Mouse (Mus musculus): ENCODE results near the gene Hoxa3.

Gene Hoxa3

GRCm38 (mm10) chr6:52203371-52204049 lies 9.6 kb downstream of the Hoxa3 start:
- no peak for DNase-seq

- no peak for DNase-seq
Observed at GRCm38 (mm10) chr6:52203121-52203370, 10.1 kb downstream of the Hoxa3 start.

GRCm38 (mm10) chr6:52202362-52203120 lies 10.6 kb downstream of the Hoxa3 start:
- no peak for DNase-seq

- no peak for DNase-seq
Observed at GRCm38 (mm10) chr6:52201269-52201668, 11.9 kb downstream of the Hoxa3 start.

DNA sequence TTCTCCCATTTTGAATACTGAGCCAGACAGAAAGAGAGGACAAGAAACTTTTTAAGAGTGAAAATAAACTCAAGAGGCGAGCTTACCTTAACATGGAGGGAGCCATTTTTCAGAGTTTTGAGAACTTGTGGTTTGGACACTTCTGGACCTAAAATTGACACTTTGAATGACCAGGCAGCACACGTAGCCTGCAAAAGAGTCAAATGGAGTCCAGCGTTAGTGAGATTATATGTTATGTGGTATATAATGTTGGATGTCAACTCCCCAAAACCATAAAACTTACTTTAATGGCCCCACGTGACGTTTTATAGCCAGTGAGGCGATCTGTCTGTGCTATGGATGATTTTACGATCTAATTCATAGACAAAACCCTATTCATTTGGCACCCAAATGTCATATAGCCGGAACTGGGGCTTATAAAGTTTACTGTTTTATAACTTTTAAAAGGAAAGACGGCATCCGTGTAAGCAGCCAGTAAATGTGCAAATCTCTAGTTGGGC lies 12.3 kb downstream of the Hoxa3 start:
- DNase-seq = no peak

DNA sequence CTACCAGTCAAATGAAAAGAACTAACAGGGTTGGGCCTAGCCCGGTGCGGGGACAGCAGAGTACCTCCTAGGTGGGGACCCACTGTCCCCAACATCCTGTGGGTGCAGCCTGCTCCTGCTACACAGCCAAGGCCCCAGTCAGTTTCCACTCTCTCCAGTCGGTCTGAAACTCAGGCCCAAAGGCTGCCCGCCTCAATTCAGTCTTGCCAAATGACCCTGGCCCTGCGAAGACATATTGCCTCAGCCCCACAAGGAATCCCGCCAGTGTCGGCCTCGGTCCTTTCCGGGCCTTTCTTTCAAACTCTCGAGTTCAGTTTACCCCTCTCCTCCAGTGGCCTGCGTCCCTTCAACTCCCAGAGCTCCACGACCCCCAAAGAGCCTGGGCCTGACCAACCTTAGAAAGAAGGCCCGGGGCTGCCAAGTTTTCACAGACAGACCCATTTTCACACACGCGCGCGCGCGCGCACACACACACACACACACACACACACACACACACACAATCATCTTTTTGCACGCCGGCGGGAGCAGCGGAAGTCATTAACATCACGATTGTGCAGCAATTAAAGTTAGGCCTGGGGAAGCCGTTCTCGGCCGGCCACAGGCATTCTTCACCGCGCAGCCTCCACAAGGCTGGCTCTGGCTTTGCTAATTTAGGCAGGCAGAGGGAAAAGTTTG lies 12.9 kb downstream of the Hoxa3 start:
- no peak for DNase-seq

- peak; percentile 88 for DNase-seq
Observed at GRCm38 (mm10) chr6:52197271-52197670, 15.9 kb downstream of the Hoxa3 start.

- no peak for DNase-seq
Observed at GRCm38 (mm10) chr6:52196811-52197210, 16.3 kb downstream of the Hoxa3 start.

DNA sequence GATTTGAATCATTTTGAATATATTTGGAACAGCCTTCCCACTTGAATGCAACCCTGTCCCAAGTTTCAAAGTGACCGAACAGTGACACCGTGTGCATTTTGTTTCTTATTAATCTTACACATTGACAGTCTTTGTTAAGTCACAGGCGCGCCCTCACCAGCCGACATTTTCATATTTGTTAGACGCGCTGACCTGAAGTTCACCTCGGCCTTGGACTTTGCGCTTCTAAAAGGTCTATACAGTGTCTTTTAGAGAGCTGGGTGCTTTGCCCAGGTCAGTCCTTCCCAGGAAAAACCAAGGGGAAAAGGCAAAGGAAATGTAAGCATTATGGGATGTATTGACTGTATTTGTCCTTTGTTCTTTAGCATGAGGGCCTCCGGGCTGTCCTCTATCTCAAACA lies 18.4 kb downstream of the Hoxa3 start:
- DNase-seq = peak; percentile 84

DNA sequence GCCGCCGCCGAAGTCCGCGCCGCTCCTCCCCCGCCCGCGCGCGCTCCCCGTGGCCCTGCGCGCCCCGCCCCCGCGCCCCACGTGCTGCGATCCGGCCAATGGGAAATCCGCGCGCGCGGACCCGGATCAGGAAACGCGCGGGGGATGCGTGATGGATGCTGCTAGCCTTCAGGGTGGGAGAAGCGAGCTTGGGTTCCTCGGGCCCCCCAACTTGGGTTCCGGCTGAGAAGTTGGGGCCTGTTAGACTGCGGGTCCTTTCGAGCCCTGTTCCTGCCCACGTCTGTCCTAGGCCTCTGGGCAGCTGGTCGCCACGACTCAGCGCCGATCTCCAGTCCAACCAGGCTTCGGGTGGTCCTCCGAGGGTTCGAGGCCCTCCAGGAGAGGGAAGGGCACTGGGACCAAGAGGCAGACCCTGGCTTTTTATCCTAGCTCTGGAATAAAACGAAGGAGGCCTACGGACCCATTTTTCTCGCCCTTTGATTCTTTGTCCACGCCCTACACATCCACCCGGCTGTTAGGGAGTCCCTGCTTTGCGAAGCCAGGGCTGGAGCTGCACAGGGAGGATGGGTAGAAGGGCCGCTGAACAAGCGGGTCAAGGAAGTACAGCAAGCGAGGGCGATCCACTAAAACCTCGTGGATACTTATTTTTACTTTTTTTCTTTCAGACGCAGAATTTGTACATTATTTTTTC lies 21.1 kb downstream of the Hoxa3 start:
- peak; percentile 95 for DNase-seq

DNA sequence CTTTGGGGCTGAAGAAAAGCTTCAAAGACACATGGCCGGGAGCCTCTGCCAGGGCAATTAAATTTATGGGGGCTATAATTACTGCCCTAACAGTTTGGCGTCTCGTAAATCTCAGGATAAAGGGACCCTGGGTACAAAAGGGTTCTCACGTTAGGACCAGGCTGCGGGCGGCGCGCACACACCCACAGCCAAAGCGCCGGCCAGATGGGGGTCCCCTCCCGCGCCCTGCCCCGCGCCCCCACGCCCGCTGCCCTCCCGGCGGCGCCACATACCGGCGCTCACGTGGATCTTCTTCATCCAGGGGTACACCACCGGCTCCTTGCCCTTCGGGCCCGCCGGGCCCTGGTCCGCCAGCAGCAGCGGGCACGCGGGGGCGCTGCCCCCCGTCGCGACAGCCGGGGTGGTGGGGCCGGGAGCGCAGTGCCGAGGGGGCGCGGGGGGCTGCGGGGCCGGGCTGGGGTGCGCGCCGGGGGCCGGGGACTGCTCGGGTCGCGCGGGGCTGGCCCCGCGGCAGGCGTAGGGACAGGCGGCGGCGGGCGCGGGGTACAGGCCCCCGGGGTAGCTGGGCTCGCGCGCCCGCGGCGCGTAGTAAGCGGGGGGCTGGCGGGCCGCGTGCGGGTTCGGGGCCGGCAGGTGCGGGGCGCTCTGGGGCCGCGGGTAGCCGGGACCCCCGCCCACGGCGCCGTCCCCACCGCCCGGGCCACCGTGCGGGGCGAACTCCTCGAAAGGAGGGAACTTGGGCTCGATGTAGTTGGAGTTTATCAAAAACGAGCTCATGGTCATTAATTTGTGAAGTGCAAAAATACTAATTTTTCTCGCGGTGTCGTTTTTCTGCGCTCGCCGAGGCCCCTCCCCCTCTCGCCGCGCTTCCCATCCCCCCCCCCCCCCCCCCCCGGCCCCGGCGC lies 22.0 kb downstream of the Hoxa3 start, which contains the start of gene Hoxa4:
Hoxa4 (minus strand) TSS at position 848 of the 905 bp plus-strand sequence.
- peak; percentile 84 for DNase-seq

GRCm38 (mm10) chr6:52190410-52190809 lies 22.7 kb downstream of the Hoxa3 start:
- no peak for DNase-seq

- DNase-seq = no peak
Observed at GRCm38 (mm10) chr6:52189909-52190308, 23.2 kb downstream of the Hoxa3 start.

GRCm38 (mm10) chr6:52189172-52189591 lies 24.0 kb downstream of the Hoxa3 start:
- peak; percentile 55 for DNase-seq

DNA sequence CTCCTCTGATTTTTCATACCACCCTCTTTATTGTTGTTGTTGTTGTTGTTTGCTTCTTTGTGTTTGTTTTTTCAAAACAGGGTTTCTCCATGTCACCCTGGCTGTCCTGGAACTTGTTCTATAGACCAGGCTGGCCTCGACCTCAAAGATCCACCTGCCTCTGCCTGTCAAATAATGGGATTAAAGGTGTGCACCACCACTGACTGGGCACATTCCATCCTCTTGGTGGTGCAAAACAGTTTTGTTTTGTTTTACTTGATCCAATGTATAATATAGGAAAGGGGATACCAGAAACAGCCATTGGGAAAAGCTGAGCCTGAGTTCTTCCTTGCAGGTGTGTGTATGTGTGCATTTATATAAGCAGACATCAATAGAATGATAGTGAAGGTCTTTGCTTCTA lies 26.6 kb downstream of the Hoxa3 start:
- DNase-seq = no peak

GRCm38 (mm10) chr6:52185834-52186233 lies 27.3 kb downstream of the Hoxa3 start:
- DNase-seq = no peak

DNA sequence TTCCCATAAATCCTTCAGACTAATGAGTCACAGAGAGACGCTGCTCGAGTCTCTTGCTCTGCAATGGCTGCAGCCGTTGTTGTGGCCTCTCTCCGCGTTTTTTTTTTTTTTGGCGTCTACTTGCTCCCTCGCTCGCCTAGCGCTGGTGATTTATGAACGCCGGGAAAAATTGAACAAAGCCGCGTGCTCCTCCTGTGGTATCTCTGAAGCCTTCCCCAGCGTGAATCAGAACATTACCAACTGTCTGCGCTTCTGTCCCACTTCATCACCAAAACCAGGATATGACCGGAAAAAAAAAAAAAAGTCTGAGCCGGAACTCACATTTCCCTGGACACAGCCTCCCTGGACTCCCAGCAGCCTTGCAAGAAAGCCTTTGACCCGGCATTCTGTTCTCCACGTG lies 27.9 kb downstream of the Hoxa3 start:
- DNase-seq = peak; percentile 78

GRCm38 (mm10) chr6:52184668-52185067 lies 28.5 kb downstream of the Hoxa3 start:
- no peak for DNase-seq

GRCm38 (mm10) chr6:52183311-52184080 lies 29.6 kb downstream of the Hoxa3 start:
- DNase-seq = no peak

DNA sequence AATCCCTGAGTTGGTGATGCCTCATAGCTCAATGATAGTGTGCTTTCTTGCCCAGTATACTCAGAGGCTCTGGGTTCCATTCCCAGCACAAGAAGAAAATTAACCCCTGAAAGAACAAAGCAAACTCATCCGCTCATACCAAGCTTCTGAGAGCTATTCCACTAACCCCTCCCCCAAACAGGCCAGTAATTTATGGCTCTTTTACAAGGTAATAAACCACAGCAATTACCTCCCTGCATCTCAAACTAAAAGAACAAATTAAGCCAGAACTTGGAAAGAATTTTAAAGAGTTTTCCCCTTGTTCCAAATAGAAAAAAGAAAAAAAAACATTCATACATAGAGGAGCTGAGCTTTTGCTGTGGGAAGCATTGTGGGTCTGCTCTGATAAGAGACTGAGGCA lies 30.3 kb downstream of the Hoxa3 start:
- DNase-seq = peak; percentile 51

GRCm38 (mm10) chr6:52182030-52182429 lies 31.1 kb downstream of the Hoxa3 start:
- no peak for DNase-seq
